Mouse (Mus musculus) cerebellum, adult 2 months (tissue): ENCODE measurements around the gene Slc5a10. TPM values are rescaled to one million over a fixed set of nuclear protein-coding genes. Genes with fewer than 3 reads are reported as not detected.

Source experiments
- DNase-seq, 2 experiments: peaks; one replicate each; pipeline ENCODE4 v3.0.0; 2021
- H3K27ac ChIP-seq: fragments of 200-500 bp; 2 replicates; pipeline ENCODE4 v1.5.1; 2012; ENCODE audit warnings: low read length, control low read depth, inconsistent platforms; ENCODE audit not compliant: insufficient read depth
- H3K27me3 ChIP-seq: fragments of 200-500 bp; 2 replicates; pipeline ENCODE4 v1.6.1; 2012; ENCODE audit warnings: inconsistent platforms, mild to moderate bottlenecking, low read length, moderate library complexity; ENCODE audit not compliant: control insufficient read depth, insufficient read depth
- H3K4me1 ChIP-seq: fragments of 200-500 bp; 2 replicates; pipeline ENCODE4 v1.6.1; 2011; ENCODE audit warnings: low read length; ENCODE audit not compliant: control insufficient read depth, insufficient read depth
- H3K4me3 ChIP-seq: fragments of 200-500 bp; replicated peaks from 2 replicates; pipeline ENCODE3; 2011; ENCODE audit warnings: mild to moderate bottlenecking, low read depth, low read length, control low read depth; ENCODE audit not compliant: insufficient read depth
- CTCF ChIP-seq: fragments of 200-500 bp; IDR thresholded peaks from 2 replicates; pipeline ENCODE4 v1.5.1; 2011; ENCODE audit warnings: low read depth, mild to moderate bottlenecking, control low read depth, low read length, moderate library complexity, borderline replicate concordance; ENCODE audit not compliant: insufficient read depth
- POLR2A ChIP-seq: fragments of 200-500 bp; IDR thresholded peaks from 2 replicates; pipeline ENCODE4 v1.6.1; 2011; ENCODE audit warnings: low read length, control low read depth, borderline replicate concordance; ENCODE audit not compliant: insufficient read depth
- WGBS: fragments of 180-500 bp; shearing (Covaris S2); methylation state at CpG from one replicate; pipeline ENCODE4 v1.1.7; 2018; 5-methylcytosine and 5-hydroxymethylcytosine counted together
- polyA plus RNA-seq: library from polyadenylated mRNA; depleted of rRNA; stranded (reverse); fragments of >200 nt; gene quantifications from 2 replicates; pipeline ENCODE4 v1.2.3, GENCODE M21; 2012

Slc5a10 gene
- polyA plus RNA-seq, 1 experiment: 0.07 TPM

DNA sequence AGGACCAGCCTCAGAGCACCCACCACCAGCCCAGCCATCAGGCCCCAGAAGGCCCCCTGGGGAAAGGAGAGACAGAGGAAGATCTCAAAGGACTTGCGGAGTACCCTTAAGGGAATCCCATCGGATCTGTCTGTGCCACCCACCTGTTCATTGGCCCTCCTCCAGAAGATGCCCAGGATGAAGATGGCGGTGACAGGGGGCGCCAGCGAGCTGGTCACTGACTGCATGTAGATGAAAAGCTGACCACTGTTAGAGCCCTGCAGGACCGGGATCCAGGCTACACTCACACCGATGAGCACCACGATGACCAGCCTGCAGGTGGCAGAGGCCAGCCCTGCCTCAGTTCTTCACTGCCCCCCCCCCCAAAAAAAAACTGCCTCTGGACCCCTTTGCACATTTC lies 46.9 kb downstream of the Slc5a10 start:
- DNase-seq: peak; percentile 59 to 65
- Histone ChIP-seq H3K27me3 (no peaks in the 10 kb centered on the region), H3K4me3 (no peak overlapping the region), H3K4me1 (no peaks in the 10 kb centered on the region), H3K27ac (no peak overlapping the region)
- WGBS: 20% methylated on average over 8 of the region's 8 CpGs
- no peak for TF ChIP-seq POLR2A
- TF ChIP-seq CTCF: peak; percentile 61

DNA sequence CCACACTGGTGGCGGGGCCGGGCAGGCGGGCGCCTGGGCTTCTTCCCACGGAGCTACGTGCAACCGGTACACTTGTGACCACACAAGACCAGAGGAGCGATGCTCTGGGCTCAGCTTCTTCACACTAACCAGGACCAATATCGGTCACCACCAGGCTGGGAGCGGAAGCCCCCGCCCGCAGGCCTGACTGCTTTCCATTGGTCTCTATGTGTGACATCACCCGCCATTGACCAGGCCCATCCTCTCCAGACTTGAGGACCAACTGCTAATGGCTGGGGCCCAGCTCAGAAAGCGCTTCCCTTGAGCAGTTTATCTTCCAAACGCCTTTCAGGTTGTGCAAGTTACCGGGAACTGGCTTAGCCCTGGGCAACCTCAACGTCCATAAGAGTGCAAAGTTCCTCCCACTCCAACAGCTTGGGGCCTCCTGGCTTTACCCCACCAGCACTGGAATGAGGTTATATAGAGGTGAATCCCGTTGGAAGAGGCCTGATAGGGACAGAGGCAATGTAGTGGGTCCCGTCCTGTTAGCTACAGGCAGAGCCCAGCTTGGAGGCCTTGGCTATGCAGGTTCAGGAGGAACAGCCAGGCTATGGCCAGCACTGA lies 48.7 kb downstream of the Slc5a10 start:
- DNase-seq: no peak
- Histone ChIP-seq H3K4me1 (no peaks in the 10 kb centered on the region), H3K4me3 (no peak overlapping the region), H3K27me3 (no peaks in the 10 kb centered on the region), H3K27ac (no peak overlapping the region)
- TF ChIP-seq POLR2A (no peak), CTCF (no peak)
- 86% methylated on average over 19 of the region's 19 CpGs for WGBS

DNA sequence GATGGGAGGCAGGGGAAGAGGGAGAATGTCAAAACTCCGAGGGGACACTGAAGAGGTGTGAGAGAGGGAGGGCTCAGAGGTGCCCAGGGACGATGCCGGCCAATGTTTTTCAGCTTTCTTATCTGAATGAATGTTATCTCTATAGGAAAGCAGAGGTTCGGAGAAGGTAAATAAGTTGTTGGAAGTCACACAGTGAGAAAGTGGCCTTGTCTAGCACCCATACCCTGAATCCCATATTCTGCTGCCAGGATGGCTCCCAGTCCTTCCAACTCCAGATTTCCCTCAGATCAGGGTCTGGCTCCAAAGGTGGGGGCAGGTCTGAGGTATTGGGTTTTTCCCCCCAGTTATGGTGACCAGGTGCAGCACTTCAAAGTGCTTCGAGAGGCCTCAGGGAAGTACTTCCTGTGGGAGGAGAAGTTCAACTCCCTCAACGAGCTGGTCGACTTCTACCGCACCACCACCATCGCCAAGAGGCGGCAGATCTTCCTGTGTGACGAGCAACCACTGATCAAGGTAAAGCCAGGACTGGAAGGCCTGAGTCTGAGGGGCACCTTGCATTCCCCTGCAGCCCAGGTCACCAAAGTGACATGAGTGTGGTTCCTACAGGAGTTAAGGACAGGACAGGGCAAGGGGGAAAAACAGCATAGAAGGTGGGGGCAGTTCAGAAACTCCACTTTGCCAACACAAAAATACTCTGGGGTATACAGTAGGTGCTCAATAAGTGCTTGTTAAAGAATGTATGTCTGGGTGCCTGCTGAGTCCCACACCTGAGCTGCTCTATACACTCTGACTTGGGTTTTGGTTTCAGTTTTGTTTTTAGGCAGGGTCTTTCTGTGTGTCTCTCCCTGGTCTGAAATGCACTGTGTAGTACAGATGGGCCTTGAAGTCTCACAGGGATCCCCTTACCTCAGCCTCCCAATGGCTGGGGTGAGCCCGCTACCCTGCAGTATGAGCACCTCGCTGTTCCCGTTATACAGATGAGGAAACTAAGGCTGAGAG lies 50.8 kb downstream of the Slc5a10 start:
- TF ChIP-seq POLR2A (no peak), CTCF (no peak)
- 91% methylated on average over 14 of the region's 14 CpGs for WGBS
- H3K27me3 ChIP-seq: no peaks in the 10 kb centered on the region
- no peak overlapping the region for H3K4me3 ChIP-seq
- no peak overlapping the region for H3K27ac ChIP-seq
- no peaks in the 10 kb centered on the region for H3K4me1 ChIP-seq
- no peak for DNase-seq

DNA sequence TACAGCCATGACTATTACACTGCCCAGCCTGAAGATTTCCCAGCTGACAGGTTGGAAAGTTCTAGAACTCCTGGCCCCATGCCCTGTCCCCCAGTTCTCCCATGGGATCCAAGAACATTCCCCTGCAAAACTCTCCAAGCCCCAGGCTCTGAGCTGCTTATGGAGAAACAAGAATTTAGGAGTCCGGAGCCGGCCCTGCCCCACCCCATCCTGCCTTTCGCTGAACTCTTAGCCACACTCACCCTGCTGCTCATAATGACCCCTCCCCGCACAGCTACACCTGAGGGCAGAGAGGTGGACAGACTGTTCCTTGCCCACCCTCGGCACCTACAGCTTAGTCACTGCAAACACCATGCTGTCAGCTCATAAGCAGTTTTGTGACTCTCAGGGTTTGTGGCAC lies 52.8 kb downstream of the Slc5a10 start:
- Histone ChIP-seq H3K27me3 (no peaks in the 10 kb centered on the region), H3K27ac (no peak overlapping the region), H3K4me1 (no peaks in the 10 kb centered on the region), H3K4me3 (no peak overlapping the region)
- no peak for TF ChIP-seq CTCF
- TF ChIP-seq POLR2A: no peak
- DNase-seq: no peak
- 86% methylated on average over 5 of the region's 5 CpGs for WGBS

DNA sequence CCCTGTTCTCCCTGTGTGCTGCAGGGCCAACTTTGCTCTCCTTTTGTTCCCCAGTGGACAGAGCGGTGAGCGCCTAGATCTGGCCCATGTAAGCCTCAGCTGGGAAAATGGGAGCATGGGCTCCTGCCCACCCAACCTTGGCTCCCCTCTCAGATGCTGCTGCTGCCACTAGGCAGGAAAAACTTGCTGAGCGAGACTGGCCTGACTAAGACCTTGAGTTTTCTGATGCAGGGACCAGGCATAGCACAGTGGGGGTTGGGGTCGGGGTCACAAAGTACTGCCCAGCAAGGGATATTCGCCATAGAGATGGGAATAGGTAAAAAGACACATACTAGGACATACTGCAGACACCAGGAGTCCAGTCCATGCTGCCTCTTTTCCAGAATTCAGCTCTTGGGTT lies 53.4 kb downstream of the Slc5a10 start:
- Histone ChIP-seq H3K4me1 (no peaks in the 10 kb centered on the region), H3K27ac (no peak overlapping the region), H3K27me3 (no peaks in the 10 kb centered on the region), H3K4me3 (no peak overlapping the region)
- DNase-seq: no peak
- WGBS: 92% methylated on average over 5 of the region's 5 CpGs
- no peak for TF ChIP-seq POLR2A
- TF ChIP-seq CTCF: no peak

DNA sequence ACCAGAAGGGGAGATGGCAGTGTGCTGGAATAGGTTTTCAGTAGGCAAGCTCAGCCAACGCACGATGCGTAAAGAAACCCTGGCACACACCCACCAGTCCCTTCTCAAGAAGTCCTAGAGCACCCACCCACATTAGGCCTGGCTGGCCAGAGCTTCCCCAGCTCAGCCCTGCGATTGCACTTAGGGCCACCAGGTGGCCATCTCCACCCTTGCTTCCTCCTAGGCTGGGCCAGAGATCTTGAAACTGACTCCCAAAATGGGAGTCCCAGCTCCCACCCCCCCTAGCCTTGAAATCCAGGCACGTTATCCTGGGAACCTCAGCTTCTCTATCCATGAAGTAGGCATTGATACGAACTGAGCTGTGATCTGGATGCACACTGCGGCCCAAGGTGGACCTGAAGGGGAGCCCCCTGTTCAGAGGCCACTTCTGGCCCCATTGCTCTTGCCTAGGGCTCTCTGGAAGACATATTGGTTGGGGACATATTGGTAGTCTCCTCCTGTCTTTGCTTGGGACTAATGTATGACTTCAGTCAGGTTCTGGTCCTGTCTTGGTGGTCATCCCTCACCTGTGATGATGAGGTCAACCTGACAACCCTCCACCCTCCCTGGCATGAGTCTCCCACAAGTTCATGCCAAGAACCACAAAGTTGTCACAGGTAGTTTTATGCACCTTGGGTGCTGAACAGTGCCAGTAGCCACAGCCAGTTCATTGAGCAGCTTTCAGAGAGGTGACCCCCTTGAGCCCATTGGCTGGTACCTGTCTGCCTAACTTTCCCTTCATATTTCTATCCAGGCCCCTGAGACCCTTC lies 54.4 kb downstream of the Slc5a10 start:
- no peaks in the 10 kb centered on the region for H3K27me3 ChIP-seq
- TF ChIP-seq POLR2A (no peak), CTCF (peak; percentile 94)
- no peak overlapping the region for H3K27ac ChIP-seq
- 37% methylated on average over 7 of the region's 7 CpGs for WGBS
- no peak overlapping the region for H3K4me3 ChIP-seq
- no peaks in the 10 kb centered on the region for H3K4me1 ChIP-seq
- DNase-seq: peak; percentile 52 to 61

DNA sequence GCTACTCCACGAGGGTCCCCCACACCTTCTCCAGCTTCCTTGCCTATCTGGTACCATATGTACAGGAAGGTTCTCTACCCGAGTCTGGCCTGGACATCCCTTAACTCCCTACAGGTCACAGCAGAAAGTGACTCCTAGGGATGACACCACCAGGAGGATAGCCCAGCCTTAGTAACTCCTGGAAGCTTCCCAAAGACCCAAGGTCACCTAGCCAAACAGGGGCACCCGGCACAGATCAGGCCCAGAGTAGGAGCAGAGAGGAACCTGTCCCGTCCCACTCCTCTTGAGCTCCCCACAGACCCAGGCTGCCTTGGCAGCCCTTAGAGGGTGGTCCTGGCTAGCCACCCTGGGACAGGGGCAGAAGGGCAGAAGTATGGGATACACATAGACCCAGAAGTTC lies 55.2 kb downstream of the Slc5a10 start:
- TF ChIP-seq POLR2A (no peak), CTCF (no peak)
- Histone ChIP-seq H3K4me3 (no peak overlapping the region), H3K27me3 (no peaks in the 10 kb centered on the region), H3K4me1 (peaks cover 1% of the 10 kb centered on the region; the same call in 1 of the 2 replicates), H3K27ac (no peak overlapping the region)
- WGBS: 69% methylated on average over 4 of the region's 4 CpGs
- DNase-seq: no peak

DNA sequence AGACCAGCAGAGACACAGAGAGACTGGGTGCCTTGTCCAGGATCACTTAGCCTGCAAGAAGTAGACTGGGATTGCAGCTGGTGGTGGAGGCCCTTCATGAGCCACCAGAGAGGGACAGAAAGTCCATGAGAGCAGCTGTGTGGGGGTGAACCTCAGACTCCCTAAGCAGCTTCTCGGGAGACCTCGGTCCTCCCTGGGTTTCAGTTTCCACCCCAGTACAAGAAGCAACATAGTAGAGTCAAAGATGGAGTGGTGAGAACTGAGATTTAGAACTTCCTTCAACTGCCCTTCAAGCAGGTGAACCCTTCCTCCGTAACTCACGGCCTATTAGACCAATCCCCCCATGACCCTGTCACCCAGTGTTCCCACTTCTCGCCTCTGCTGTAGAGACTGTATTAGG lies 58.4 kb downstream of the Slc5a10 start:
- over 99% methylated on average over 5 of the region's 5 CpGs for WGBS
- H3K27ac ChIP-seq: no peak overlapping the region
- H3K4me3 ChIP-seq: no peak overlapping the region
- TF ChIP-seq CTCF (no peak), POLR2A (no peak)
- H3K27me3 ChIP-seq: no peaks in the 10 kb centered on the region
- peaks cover 28% of the 10 kb centered on the region for H3K4me1 ChIP-seq
- no peak for DNase-seq
